Mouse (Mus musculus): ENCODE results near the gene AC109138.7. TPM values are rescaled to one million over a fixed set of nuclear protein-coding genes. Genes with fewer than 3 reads are reported as not detected.
"Not testable (repeated sequence)": the region's sequence is repeated elsewhere in the genome, so short reads cannot be mapped to it uniquely, and the experiment has no call there.

AC109138.7 gene
- polyA plus RNA-seq, 2 experiments = not detected

DNA sequence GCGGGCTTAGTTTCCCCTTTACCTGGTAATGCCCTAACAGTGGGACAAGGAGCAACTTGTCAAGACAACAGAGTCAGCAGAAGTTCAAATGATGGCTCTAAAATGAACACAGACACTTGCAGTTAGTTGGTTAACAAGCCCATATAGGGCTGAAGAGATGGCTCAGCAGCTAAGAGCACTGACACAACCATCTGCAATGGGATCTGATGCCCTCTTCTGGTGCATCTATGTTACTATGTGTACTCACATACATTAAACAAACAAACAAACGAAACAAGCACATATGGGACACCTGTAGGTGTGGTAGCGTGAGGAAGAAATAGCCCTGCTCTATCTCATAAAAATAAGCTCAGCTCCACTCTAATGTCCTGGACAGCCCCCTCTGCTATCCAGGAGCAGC lies 28.3 kb downstream of the AC109138.7 start:
- no peak overlapping the region for H3K9ac ChIP-seq (replicated peaks)
- H3K4me3 ChIP-seq (ENCODE audit: insufficient read depth in 1 of 2, low read depth in 2 of 2, low read length in 2 of 2) = no peak overlapping the region
- WGBS (ENCODE audit: insufficient replicate concordance) = 37% methylated on average over 3 of the region's 3 CpGs
- peak; percentile 44 for TF ChIP-seq CTCF (IDR thresholded peaks at IDR 0.05; ENCODE audit: low read depth)
- no peak for TF ChIP-seq EP300 (IDR thresholded peaks at IDR 0.05; ENCODE audit: low read depth)
- H3K4me2 ChIP-seq (ENCODE audit: low read depth) = no peak overlapping the region
- DNase-seq (ENCODE audit: low read depth in 3 of 3, low spot score in 3 of 3) = no peak
- no peaks in the 10 kb centered on the region for H3K9me3 ChIP-seq (ENCODE audit: control insufficient read depth, low read length)
- no peaks in the 10 kb centered on the region for H3K36me3 ChIP-seq (replicated peaks; ENCODE audit: control insufficient read depth, insufficient read depth, low read depth)
- no peaks in the 10 kb centered on the region for H3K4me1 ChIP-seq (replicated peaks; ENCODE audit: control insufficient read depth in 2 of 2, insufficient read depth in 2 of 2, low read length in 1 of 2)
- no peak for ATAC-seq (ENCODE audit: insufficient read depth)
- no peak overlapping the region for H3K27ac ChIP-seq
- H3K27me3 ChIP-seq (ENCODE audit: control insufficient read depth, insufficient read depth, low read length) = no peaks in the 10 kb centered on the region; the same call in 1 of the 2 replicates

GRCm38 (mm10) chr19:4244775-4245174 lies 30.6 kb downstream of the AC109138.7 start:
- Histone ChIP-seq H3K9ac (replicated peaks) (no peak overlapping the region), H3K27ac (no peak overlapping the region), H3K4me2 (ENCODE audit: low read depth) (no peak overlapping the region), H3K9me3 (ENCODE audit: control insufficient read depth, low read length) (no peaks in the 10 kb centered on the region), H3K4me3 (ENCODE audit: insufficient read depth in 1 of 2, low read depth in 2 of 2, low read length in 2 of 2) (no peak overlapping the region), H3K36me3 (replicated peaks; ENCODE audit: control insufficient read depth, insufficient read depth, low read depth) (no peaks in the 10 kb centered on the region), H3K27me3 (ENCODE audit: control insufficient read depth, insufficient read depth, low read length) (no peaks in the 10 kb centered on the region; the same call in 1 of the 2 replicates), H3K4me1 (replicated peaks; ENCODE audit: control insufficient read depth in 2 of 2, insufficient read depth in 2 of 2, low read length in 1 of 2) (no peaks in the 10 kb centered on the region)
- no peak for ATAC-seq (ENCODE audit: insufficient read depth)
- no peak for TF ChIP-seq CTCF (IDR thresholded peaks at IDR 0.05; ENCODE audit: low read depth)
- TF ChIP-seq EP300 (IDR thresholded peaks at IDR 0.05; ENCODE audit: low read depth) = no peak
- WGBS (ENCODE audit: insufficient replicate concordance) = 63% methylated on average over 6 of the region's 6 CpGs
- DNase-seq (ENCODE audit: low read depth in 3 of 3, low spot score in 3 of 3) = no peak

DNA sequence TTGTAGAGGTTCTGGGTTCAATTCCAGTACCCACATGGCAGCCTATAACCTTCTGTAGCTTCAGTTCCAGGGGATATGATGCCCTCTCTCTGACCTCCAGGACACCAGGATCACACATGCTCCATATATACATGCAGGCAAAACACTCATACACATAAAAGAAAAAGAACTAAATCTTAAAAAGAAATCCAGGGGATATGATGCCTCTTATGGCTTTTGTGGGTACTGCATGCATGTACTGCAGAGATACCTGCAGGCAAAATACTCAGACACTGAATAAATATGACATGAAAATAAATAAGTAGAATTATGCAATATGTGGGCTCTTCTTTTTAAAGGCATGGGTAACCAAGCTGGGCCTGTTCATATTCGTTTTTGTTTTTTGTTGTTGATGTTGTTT lies 32.9 kb downstream of the AC109138.7 start:
- Histone ChIP-seq H3K27ac (no peak overlapping the region), H3K27me3 (ENCODE audit: control insufficient read depth, insufficient read depth, low read length) (no peaks in the 10 kb centered on the region; the same call in 1 of the 2 replicates), H3K4me3 (ENCODE audit: insufficient read depth in 1 of 2, low read depth in 2 of 2, low read length in 2 of 2) (no peak overlapping the region), H3K9me3 (ENCODE audit: control insufficient read depth, low read length) (no peaks in the 10 kb centered on the region), H3K4me2 (ENCODE audit: low read depth) (no peak overlapping the region), H3K4me1 (replicated peaks; ENCODE audit: control insufficient read depth in 2 of 2, insufficient read depth in 2 of 2, low read length in 1 of 2) (no peaks in the 10 kb centered on the region), H3K36me3 (replicated peaks; ENCODE audit: control insufficient read depth, insufficient read depth, low read depth) (no peaks in the 10 kb centered on the region), H3K9ac (replicated peaks) (no peak overlapping the region)
- ATAC-seq (ENCODE audit: insufficient read depth) (no peak), DNase-seq (ENCODE audit: low read depth in 3 of 3, low spot score in 3 of 3) (no peak)
- WGBS (ENCODE audit: insufficient replicate concordance) = 21% methylated on average over 1 of the region's 1 CpGs
- TF ChIP-seq CTCF (IDR thresholded peaks at IDR 0.05; ENCODE audit: low read depth) (peak; percentile 38; the same call in 1 of the 2 replicates), EP300 (IDR thresholded peaks at IDR 0.05; ENCODE audit: low read depth) (no peak)

- not testable (repeated sequence) for H3K4me3 ChIP-seq (ENCODE audit: insufficient read depth in 1 of 2, low read depth in 2 of 2, low read length in 2 of 2); H3K4me2 ChIP-seq (ENCODE audit: low read depth); DNase-seq (ENCODE audit: low read depth in 3 of 3, low spot score in 3 of 3); H3K27me3 ChIP-seq (ENCODE audit: control insufficient read depth, insufficient read depth, low read length); H3K36me3 ChIP-seq (replicated peaks; ENCODE audit: control insufficient read depth, insufficient read depth, low read depth); H3K9me3 ChIP-seq (ENCODE audit: control insufficient read depth, low read length); H3K9ac ChIP-seq (replicated peaks); ATAC-seq (ENCODE audit: insufficient read depth); H3K4me1 ChIP-seq (replicated peaks; ENCODE audit: control insufficient read depth in 2 of 2, insufficient read depth in 2 of 2, low read length in 1 of 2); H3K27ac ChIP-seq
- WGBS (ENCODE audit: insufficient replicate concordance) = 66% methylated on average over 1 of the region's 1 CpGs
Observed at GRCm38 (mm10) chr19:4248683-4249082, 34.5 kb downstream of the AC109138.7 start.

- H3K4me1 ChIP-seq (replicated peaks; ENCODE audit: control insufficient read depth in 2 of 2, insufficient read depth in 2 of 2, low read length in 1 of 2) = peaks cover 3 to 4% of the 10 kb centered on the region in 2 experiments; a peak in 3 of 4 replicates
- H3K9me3 ChIP-seq (ENCODE audit: control insufficient read depth, low read length) = no peaks in the 10 kb centered on the region
- TF ChIP-seq EP300 (IDR thresholded peaks at IDR 0.05; ENCODE audit: low read depth) (no peak), CTCF (IDR thresholded peaks at IDR 0.05; ENCODE audit: low read depth) (no peak)
- H3K9ac ChIP-seq (replicated peaks) = no peak overlapping the region
- no peak overlapping the region for H3K27ac ChIP-seq
- 75% methylated on average over 7 of the region's 7 CpGs for WGBS (ENCODE audit: insufficient replicate concordance)
- H3K36me3 ChIP-seq (replicated peaks; ENCODE audit: control insufficient read depth, insufficient read depth, low read depth) = no peaks in the 10 kb centered on the region
- no peak overlapping the region for H3K4me3 ChIP-seq (ENCODE audit: insufficient read depth in 1 of 2, low read depth in 2 of 2, low read length in 2 of 2)
- ATAC-seq (ENCODE audit: insufficient read depth) (no peak), DNase-seq (ENCODE audit: low read depth in 3 of 3, low spot score in 3 of 3) (no peak)
- no peaks in the 10 kb centered on the region for H3K27me3 ChIP-seq (ENCODE audit: control insufficient read depth, insufficient read depth, low read length)
- no peak overlapping the region for H3K4me2 ChIP-seq (ENCODE audit: low read depth)
Observed at GRCm38 (mm10) chr19:4254230-4254629, 40.1 kb downstream of the AC109138.7 start.

All from liver, embryonic 14.5 days (tissue).